Mouse (Mus musculus) midbrain, postnatal 0 days (tissue): Measurements from ENCODE around the gene Mfsd4b3. TPM values are rescaled to one million over a fixed set of nuclear protein-coding genes. Genes with fewer than 3 reads are reported as not detected.
A peak's percentile ranks its signal among the peaks of the same experiment; 100 is the strongest.

Source experiments
- ATAC-seq: fragments of 200-750 bp; cut with Nextera tagmentation; 2 replicates; pipeline ENCODE4 v1.8.0; 2017; ENCODE audit warnings: moderate number of reproducible peaks, mild to moderate bottlenecking, moderate TSS enrichment, moderate library complexity; ENCODE audit not compliant: low FRiP score
- DNase-seq: peaks from one replicate; pipeline ENCODE4 v3.0.0-alpha.2; 2015; ENCODE audit warnings: low spot score
- H3K27ac ChIP-seq: fragments of 300-500 bp; sonication (generic); 2 replicates; pipeline ENCODE4 v1.5.1; 2014; ENCODE audit warnings: low read depth, mild to moderate bottlenecking, low read length, mixed read lengths
- H3K27me3 ChIP-seq: fragments of 300-500 bp; sonication (generic); 2 replicates; pipeline ENCODE4 v1.6.1; 2014; ENCODE audit warnings: low read length, control low read depth, mixed read lengths; ENCODE audit not compliant: insufficient read depth
- H3K36me3 ChIP-seq: fragments of 300-500 bp; sonication (generic); 2 replicates; pipeline ENCODE4 v1.6.1; 2014; ENCODE audit warnings: low read length, control low read depth, mixed read lengths; ENCODE audit not compliant: insufficient read depth
- H3K4me1 ChIP-seq: fragments of 300-500 bp; sonication (generic); 2 replicates; pipeline ENCODE4 v1.6.1; 2014; ENCODE audit warnings: mild to moderate bottlenecking, control low read depth, antibody characterized with exemption, low read length, mixed read lengths; ENCODE audit not compliant: insufficient read depth
- H3K4me2 ChIP-seq: fragments of 300-500 bp; sonication (generic); 2 replicates; pipeline ENCODE4 v1.6.1; 2014; ENCODE audit warnings: low read depth, mild to moderate bottlenecking, low read length, mixed read lengths; ENCODE audit not compliant: poor library complexity, severe bottlenecking
- H3K4me3 ChIP-seq: fragments of 300-500 bp; sonication (generic); 2 replicates; pipeline ENCODE4 v1.5.1; 2014; ENCODE audit warnings: low read depth, mild to moderate bottlenecking, low read length, moderate library complexity
- H3K9ac ChIP-seq: fragments of 300-500 bp; sonication (generic); replicated peaks from 2 replicates; pipeline ENCODE4 v1.6.1; 2014; ENCODE audit warnings: mild to moderate bottlenecking, low read length, moderate library complexity, mixed read lengths; ENCODE audit not compliant: poor library complexity, severe bottlenecking
- H3K9me3 ChIP-seq: fragments of 300-500 bp; sonication (generic); 2 replicates; pipeline ENCODE4 v1.6.1; 2016; ENCODE audit warnings: low read length, control low read depth
- CTCF ChIP-seq: IDR thresholded peaks from 2 replicates; pipeline ENCODE4 v1.5.1; 2016; ENCODE audit warnings: antibody characterized with exemption, mild to moderate bottlenecking
- WGBS: fragments of 180-500 bp; shearing (Covaris S2); extraction: QIAGEN DNeasy Blood & Tissue Kit; methylation state at CpG from one replicate; pipeline ENCODE4 v1.1.7; 2014; 5-methylcytosine and 5-hydroxymethylcytosine counted together
- polyA plus RNA-seq: library from polyadenylated mRNA; unstranded; fragments of >200 nt; fragmentation: Nextera tagmentation; extraction: Ambion mirVana; gene quantifications from 2 replicates; pipeline ENCODE4 v1.2.1, GENCODE M21; 2015
- total RNA-seq: library from RNA; depleted of rRNA; stranded (reverse); fragments of >200 nt; gene quantifications from 2 replicates; pipeline ENCODE4 v1.2.3, GENCODE M21; 2014

The Mfsd4b3 gene
- total and polyA plus RNA-seq, 2 experiments from 2014 or later, result not detected

GRCm38 (mm10) chr10:39974982-39975381, 15.0 kb upstream of the Mfsd4b3 start:
- Histone ChIP-seq H3K27me3 (no peaks in the 10 kb centered on the region), H3K36me3 (no peaks in the 10 kb centered on the region), H3K9ac (no peak overlapping the region), H3K4me2 (no peak overlapping the region), H3K4me3 (no peak overlapping the region), H3K4me1 (no peaks in the 10 kb centered on the region), H3K27ac (no peak overlapping the region), H3K9me3 (peaks cover 9% of the 10 kb centered on the region; the same call in 1 of the 2 replicates)
- ATAC-seq (no peak), DNase-seq (no peak)
- WGBS, result 69% methylated on average over 11 of the region's 11 CpGs
- TF ChIP-seq CTCF, result no peak

- 90% methylated on average over 3 of the region's 3 CpGs for WGBS
- Histone ChIP-seq H3K4me3 (no peak overlapping the region), H3K9me3 (no peaks in the 10 kb centered on the region), H3K4me2 (no peak overlapping the region), H3K27ac (no peak overlapping the region), H3K9ac (no peak overlapping the region), H3K27me3 (no peaks in the 10 kb centered on the region), H3K4me1 (no peaks in the 10 kb centered on the region), H3K36me3 (no peaks in the 10 kb centered on the region)
- ATAC-seq (no peak), DNase-seq (no peak)
- no peak for TF ChIP-seq CTCF
These were observed 7.6 kb upstream of the Mfsd4b3 start for GRCm38 (mm10) chr10:39967512-39967911.

- Histone ChIP-seq H3K4me1 (no peaks in the 10 kb centered on the region), H3K36me3 (no peaks in the 10 kb centered on the region), H3K4me3 (no peak overlapping the region), H3K27me3 (0 out of 2 replicates have a peak, but pooled peaks cover 5% of the 10 kb centered on the region), H3K9me3 (no peaks in the 10 kb centered on the region), H3K27ac (no peak overlapping the region), H3K4me2 (no peak overlapping the region), H3K9ac (no peak overlapping the region)
- ATAC-seq (no peak), DNase-seq (no peak)
- WGBS, result 69% methylated on average over 1 of the region's 1 CpGs
- no peak for TF ChIP-seq CTCF
These were observed 2.0 kb upstream of the Mfsd4b3 start for GRCm38 (mm10) chr10:39961906-39962305.

DNA sequence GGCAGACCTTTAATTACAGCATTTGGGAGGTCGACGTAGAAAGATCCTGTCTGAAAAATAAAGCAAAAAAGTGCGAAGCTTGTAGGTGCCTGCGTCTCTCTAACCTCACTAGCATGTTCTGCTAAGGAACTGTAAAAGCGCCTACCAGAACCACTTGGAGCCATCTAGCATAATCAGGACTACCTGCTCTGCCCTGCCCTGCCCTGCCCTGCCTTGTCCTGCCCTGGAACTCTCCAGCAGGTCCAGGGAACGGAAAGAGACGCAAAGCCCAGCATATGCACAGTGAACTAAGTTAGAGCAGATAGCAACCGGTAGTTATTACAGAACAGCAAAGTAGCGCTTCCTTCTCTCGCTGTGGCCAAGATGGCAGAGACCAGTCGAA, 479 bp upstream of the Mfsd4b3 start:
- Histone ChIP-seq H3K4me2 (peak overlapping the region; percentile 68), H3K9me3 (no peaks in the 10 kb centered on the region), H3K27ac (no peak overlapping the region), H3K4me3 (peak overlapping the region; percentile 38; the same call in 1 of the 2 replicates), H3K4me1 (no peaks in the 10 kb centered on the region), H3K27me3 (0 out of 2 replicates have a peak, but pooled peaks cover 5% of the 10 kb centered on the region), H3K9ac (no peak overlapping the region), H3K36me3 (no peaks in the 10 kb centered on the region)
- TF ChIP-seq CTCF, result no peak
- no peak for DNase-seq
- WGBS, result 45% methylated on average over 11 of the region's 11 CpGs
- ATAC-seq, result peak; percentile 36; the same call in 1 of the 2 replicates

DNA sequence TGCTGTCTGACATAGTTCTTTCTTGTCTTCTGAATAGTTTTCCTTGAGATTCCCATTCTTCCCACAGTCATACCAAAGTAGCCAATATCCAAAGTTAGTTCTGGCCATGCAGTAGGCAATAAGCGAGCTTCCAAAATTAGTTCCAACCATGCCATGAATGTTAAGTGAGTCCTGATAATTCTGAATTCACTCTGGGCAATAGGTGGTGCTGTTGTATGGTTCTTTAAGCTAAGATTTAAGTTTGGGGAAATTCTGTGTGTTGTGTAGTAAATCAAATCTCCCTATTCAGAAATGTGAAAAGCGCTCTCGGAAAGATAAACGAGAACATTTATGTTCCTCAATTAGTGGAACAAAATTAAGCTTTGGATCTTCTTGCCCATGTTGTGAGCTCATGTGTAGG, 1.7 kb downstream of the Mfsd4b3 start:
- 68% methylated on average over 4 of the region's 4 CpGs for WGBS
- DNase-seq (peak; percentile 49), ATAC-seq (no peak)
- Histone ChIP-seq H3K27me3 (0 out of 2 replicates have a peak, but pooled peaks cover 5% of the 10 kb centered on the region), H3K27ac (no peak overlapping the region), H3K9ac (no peak overlapping the region), H3K36me3 (no peaks in the 10 kb centered on the region), H3K4me3 (no peak overlapping the region), H3K4me1 (no peaks in the 10 kb centered on the region), H3K9me3 (no peaks in the 10 kb centered on the region), H3K4me2 (no peak overlapping the region)
- peak; percentile 77 for TF ChIP-seq CTCF

GRCm38 (mm10) chr10:39956340-39956878, 3.5 kb downstream of the Mfsd4b3 start:
- peak; percentile 51 for TF ChIP-seq CTCF
- no peaks in the 10 kb centered on the region for H3K9me3 ChIP-seq
- ATAC-seq (no peak), DNase-seq (peak; percentile 26)
- 50% methylated on average over 2 of the region's 2 CpGs for WGBS
- H3K4me2 ChIP-seq, result no peak overlapping the region
- H3K27me3 ChIP-seq, result 0 out of 2 replicates have a peak, but pooled peaks cover 5% of the 10 kb centered on the region
- H3K36me3 ChIP-seq, result no peaks in the 10 kb centered on the region
- H3K27ac ChIP-seq, result no peak overlapping the region
- no peaks in the 10 kb centered on the region for H3K4me1 ChIP-seq
- H3K9ac ChIP-seq, result no peak overlapping the region
- H3K4me3 ChIP-seq, result no peak overlapping the region
